Mouse (Mus musculus): ENCODE results near the gene Bbip1. TPM values are rescaled to one million over a fixed set of nuclear protein-coding genes. Genes with fewer than 3 reads are reported as not detected.
A peak's percentile ranks its signal among the peaks of the same experiment; 100 is the strongest.
"Not testable (repeated sequence)": the region's sequence is repeated elsewhere in the genome, so short reads cannot be mapped to it uniquely, and the experiment has no call there.

Gene Bbip1
- polyA plus RNA-seq, 1 experiment from 2014 or later = 139 TPM

DNA sequence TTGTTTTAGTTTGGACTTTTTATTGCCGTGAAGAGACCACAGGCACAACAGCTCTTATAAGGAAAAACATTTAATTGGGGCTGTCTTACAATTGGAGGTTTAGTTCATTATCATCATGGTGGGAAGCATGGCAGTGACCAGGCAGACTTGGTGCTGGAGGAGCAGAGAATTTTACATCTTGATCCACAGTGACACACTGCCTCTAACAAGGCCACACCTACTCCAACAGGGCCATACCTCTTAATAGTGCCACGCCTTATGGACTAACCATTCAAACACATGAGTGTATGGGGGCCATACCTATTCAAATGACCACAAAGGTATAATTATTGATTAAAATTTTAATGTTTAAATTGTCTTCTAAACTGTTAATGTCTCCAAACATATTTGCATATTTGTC, 13.1 kb upstream of the Bbip1 start:
- peaks cover 4% of the 10 kb centered on the region for H3K4me1 ChIP-seq (replicated peaks)
- H3K4me2 ChIP-seq = no peak overlapping the region
- H3K36me3 ChIP-seq = peaks cover 5% of the 10 kb centered on the region; the same call in 1 of the 2 replicates
- WGBS = 94% methylated on average over 2 of the region's 2 CpGs
- H3K27me3 ChIP-seq = no peaks in the 10 kb centered on the region
- no peaks in the 10 kb centered on the region for H3K9me3 ChIP-seq
- no peak overlapping the region for H3K4me3 ChIP-seq
- no peak overlapping the region for H3K27ac ChIP-seq
- no peak overlapping the region for H3K9ac ChIP-seq
- no peak for ATAC-seq (ENCODE audit: low FRiP score)

DNA sequence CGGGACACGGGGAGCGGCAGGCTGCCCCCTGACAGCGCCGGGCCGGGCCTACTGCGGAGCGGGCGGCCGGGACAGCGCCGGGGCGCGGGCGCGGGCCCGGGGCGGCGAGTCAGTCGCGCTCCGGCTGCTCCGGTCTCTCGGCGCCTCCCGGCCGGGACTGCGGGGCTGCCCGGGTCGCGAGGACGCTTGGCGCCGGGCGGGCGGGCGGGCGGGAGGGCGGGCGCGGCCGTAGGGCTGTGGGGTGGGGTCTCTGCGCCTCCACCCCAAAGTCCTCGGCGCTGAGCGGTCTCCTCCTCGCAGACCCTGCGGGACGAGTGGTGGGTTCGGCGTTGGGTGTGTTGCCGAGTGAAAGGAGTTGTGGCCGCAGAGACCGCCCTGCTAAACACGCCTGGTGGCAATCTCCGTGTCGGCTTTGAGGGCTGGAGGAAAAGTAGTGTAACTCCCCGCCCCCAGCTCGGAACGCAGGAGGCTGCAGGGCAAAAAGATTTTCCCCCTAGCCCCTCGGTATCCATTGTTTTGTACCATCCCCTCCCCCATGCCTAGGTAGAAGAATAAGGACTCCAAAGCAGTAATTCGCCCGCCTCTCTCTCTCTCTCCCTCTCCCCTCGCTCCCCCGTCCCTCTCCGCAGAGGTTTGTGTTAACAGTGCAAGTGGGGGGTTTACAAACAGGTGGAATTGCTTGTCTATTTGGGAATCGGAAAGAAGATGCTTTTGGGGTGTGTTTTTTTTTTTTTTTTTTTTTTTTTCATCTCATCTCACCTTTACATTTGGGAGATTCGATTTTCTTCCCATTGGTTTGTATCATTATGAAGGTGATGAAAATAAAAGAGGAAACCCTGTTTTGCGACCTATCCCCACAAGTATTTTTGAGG, 980 bp upstream of the Bbip1 start:
- peak; percentile 28 for ATAC-seq (ENCODE audit: low FRiP score)

DNA sequence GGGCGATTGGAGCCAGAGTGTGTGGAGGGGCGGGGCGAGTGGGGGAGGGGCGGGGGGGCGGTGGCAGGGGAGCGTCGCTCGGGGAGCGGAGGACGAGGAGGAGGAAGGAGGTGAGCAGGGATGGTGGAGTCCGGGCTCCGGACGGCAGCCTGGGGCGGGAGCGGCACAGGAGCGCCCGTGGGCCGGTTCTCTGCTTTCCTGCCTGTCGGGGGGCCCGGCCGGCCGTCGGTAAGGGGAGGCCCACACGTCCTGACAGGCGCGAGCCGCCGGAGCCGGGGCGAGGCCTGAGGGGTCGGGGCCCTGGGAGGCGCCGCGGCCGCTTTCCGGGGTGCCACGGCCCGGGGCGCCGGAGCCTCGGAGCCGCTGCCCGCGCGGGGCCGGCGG, 351 bp upstream of the Bbip1 start:
- no peaks in the 10 kb centered on the region for H3K27me3 ChIP-seq
- peaks cover 32% of the 10 kb centered on the region for H3K4me1 ChIP-seq (replicated peaks)
- peak overlapping the region; percentile 66 for H3K4me2 ChIP-seq
- H3K9ac ChIP-seq = peak overlapping the region; percentile 98
- no peak for ATAC-seq (ENCODE audit: low FRiP score)
- H3K9me3 ChIP-seq = no peaks in the 10 kb centered on the region
- peak overlapping the region; percentile 94 for H3K4me3 ChIP-seq
- peak overlapping the region; percentile 98 for H3K27ac ChIP-seq
- peaks cover under 1% of the 10 kb centered on the region; the same call in 1 of the 2 replicates for H3K36me3 ChIP-seq
- WGBS = 0% methylated on average over 15 of the region's 47 CpGs

More for the DNA sequence above, 980 bp upstream of the Bbip1 start:
- H3K27ac ChIP-seq = peak overlapping the region; percentile 98
- peak overlapping the region; percentile 98 for H3K9ac ChIP-seq
- H3K36me3 ChIP-seq = no peaks in the 10 kb centered on the region
- peak overlapping the region; percentile 66 for H3K4me2 ChIP-seq
- H3K4me1 ChIP-seq (replicated peaks) = peaks cover 32% of the 10 kb centered on the region
- peak overlapping the region; percentile 94 for H3K4me3 ChIP-seq
- 1% methylated on average over 49 of the region's 69 CpGs for WGBS
- H3K9me3 ChIP-seq = no peaks in the 10 kb centered on the region
- H3K27me3 ChIP-seq = no peaks in the 10 kb centered on the region

DNA sequence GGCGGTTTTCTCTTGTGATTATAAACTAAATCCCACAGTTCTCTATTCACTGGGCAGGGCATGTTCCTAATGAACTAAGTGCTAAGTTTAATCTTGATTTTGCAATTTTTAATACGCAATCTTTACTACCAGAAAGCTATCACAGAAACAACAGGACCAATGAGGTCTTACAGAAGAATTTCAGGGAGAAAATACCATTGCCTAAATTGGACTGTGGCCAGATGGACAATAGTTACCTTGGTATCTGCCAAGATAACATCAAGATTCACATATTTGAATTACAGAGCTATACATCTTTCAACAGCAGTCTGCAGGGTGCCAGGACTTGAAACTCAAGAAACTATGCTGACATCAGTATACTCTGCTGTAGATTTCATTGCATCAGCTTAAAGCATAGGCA, 2.1 kb downstream of the Bbip1 start:
- Histone ChIP-seq H3K9ac (peak overlapping the region; percentile 35; the same call in 1 of the 2 replicates), H3K4me1 (replicated peaks) (peaks cover 21% of the 10 kb centered on the region), H3K36me3 (peaks cover 19% of the 10 kb centered on the region), H3K4me2 (peak overlapping the region; percentile 55), H3K4me3 (peak overlapping the region; percentile 94; the same call in 1 of the 2 replicates), H3K9me3 (no peaks in the 10 kb centered on the region), H3K27me3 (no peaks in the 10 kb centered on the region), H3K27ac (no peak overlapping the region)
- no peak for ATAC-seq (ENCODE audit: low FRiP score)
- 95% methylated on average over 2 of the region's 2 CpGs for WGBS

DNA sequence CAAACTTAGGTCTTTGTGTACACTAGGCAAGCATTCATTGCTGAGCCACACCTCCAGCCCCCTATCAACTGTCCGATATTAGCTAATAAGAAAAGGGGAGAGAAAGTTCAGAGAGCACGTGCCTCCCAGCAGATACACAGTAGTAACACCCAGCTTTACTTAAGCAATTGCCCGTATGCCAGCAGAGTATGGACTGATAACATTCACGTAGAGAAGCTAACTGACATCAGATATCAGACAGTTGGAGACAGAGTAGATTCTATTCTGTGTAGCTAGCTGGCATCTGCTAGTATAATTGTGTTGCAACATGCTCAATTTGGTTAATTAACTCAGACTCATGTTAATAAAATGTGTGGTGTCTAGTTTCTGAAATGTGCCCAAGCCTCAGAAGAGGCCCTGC, 3.3 kb downstream of the Bbip1 start:
- Histone ChIP-seq H3K9ac (no peak overlapping the region), H3K36me3 (peaks cover 21% of the 10 kb centered on the region), H3K9me3 (no peaks in the 10 kb centered on the region), H3K27me3 (no peaks in the 10 kb centered on the region), H3K4me1 (replicated peaks) (peaks cover 13% of the 10 kb centered on the region), H3K4me2 (no peak overlapping the region), H3K27ac (no peak overlapping the region), H3K4me3 (no peak overlapping the region)
- WGBS = 91% methylated on average over 4 of the region's 4 CpGs
- ATAC-seq (ENCODE audit: low FRiP score) = no peak

DNA sequence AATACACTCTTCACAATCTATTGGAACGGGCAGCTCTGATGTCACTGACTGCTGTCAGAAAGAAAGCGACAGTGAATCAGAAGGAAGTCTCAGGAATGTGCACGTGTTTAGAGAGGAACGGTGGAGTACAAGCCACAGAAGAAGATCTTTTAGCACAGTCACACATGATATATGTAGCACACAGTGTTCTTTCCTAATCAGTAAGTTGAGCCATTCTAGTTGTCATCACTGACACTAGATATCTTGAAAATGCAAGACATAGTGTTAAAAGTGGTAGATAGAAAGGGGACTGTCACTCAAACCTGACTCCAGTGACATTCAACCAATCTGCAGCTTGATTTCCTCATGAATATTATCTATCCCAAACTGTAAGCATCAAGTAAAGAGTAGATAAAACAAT, 5.0 kb downstream of the Bbip1 start:
- no peaks in the 10 kb centered on the region for H3K9me3 ChIP-seq
- WGBS = 96% methylated on average over 4 of the region's 4 CpGs
- H3K27ac ChIP-seq = no peak overlapping the region
- peaks cover 24% of the 10 kb centered on the region for H3K36me3 ChIP-seq
- no peak for ATAC-seq (ENCODE audit: low FRiP score)
- peaks cover 9% of the 10 kb centered on the region for H3K4me1 ChIP-seq (replicated peaks)
- H3K27me3 ChIP-seq = no peaks in the 10 kb centered on the region
- no peak overlapping the region for H3K4me3 ChIP-seq
- H3K4me2 ChIP-seq = no peak overlapping the region
- H3K9ac ChIP-seq = no peak overlapping the region

DNA sequence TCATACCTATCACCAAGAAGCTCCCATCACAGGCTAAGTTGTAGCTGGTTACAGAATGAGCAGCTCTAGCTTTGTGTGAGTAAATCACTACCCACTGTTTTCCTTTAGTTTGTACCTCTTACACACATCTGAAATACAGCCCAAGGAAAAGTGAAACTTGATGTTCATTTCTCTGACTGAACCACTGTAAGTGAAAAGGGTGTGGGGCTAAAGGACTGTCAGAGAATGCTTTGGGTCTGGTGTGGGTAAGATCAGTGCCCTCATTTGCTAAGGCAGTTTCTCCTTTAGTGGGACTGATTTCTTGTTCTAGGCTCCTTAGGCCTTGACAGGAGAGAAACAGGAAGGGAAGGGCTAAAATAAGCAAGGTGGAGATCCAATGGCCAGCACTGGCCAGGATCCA, 10.4 kb downstream of the Bbip1 start:
- Histone ChIP-seq H3K27me3 (no peaks in the 10 kb centered on the region), H3K9me3 (no peaks in the 10 kb centered on the region), H3K4me1 (replicated peaks) (no peaks in the 10 kb centered on the region), H3K36me3 (peaks cover 60% of the 10 kb centered on the region), H3K4me3 (no peak overlapping the region), H3K27ac (no peak overlapping the region), H3K9ac (no peak overlapping the region), H3K4me2 (no peak overlapping the region)
- no peak for ATAC-seq (ENCODE audit: low FRiP score)

DNA sequence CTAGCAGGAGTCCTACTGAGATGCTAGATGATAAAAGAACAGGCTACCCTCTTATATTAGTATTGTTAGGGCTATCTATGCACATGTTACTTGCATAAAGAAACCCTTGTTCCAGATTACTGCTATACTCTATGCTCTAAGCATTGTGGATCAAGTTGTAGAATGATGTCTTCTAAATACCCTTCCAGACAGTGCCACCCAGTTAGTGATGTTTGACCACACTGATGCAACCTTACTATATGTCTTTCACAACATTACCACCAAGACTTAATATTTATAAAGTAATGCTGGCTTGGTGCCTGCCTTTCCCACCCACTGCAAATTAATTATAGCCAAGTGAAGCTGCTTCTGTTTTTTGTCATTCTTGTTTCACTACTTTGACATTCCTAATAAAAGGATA, 11.4 kb downstream of the Bbip1 start:
- H3K9ac ChIP-seq = no peak overlapping the region
- H3K9me3 ChIP-seq = no peaks in the 10 kb centered on the region
- no peak overlapping the region for H3K4me3 ChIP-seq
- H3K27ac ChIP-seq = no peak overlapping the region
- H3K27me3 ChIP-seq = no peaks in the 10 kb centered on the region
- H3K4me2 ChIP-seq = no peak overlapping the region
- no peaks in the 10 kb centered on the region for H3K4me1 ChIP-seq (replicated peaks)
- no peak for ATAC-seq (ENCODE audit: low FRiP score)
- peaks cover 60% of the 10 kb centered on the region for H3K36me3 ChIP-seq

DNA sequence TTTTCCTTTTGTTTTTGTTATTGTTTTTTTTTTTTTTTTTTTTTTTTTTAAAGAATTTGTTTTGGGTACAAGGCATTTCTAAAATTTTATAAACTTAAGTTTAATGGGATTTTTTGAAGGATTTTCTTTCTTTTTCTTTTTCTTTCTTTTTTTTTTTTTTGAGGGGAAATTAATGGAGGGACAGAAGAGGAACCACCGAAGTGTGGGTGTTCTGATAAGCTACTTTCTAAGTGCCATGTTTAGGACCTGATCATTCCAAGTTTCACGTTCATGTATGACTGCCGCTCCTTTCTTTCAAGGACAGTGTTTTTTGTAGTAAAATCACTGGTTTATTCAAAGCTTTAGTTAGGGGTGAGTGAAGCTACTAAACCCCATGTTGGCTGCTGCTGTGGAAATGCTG, 15.2 kb downstream of the Bbip1 start:
- H3K4me1 ChIP-seq (replicated peaks) = no peaks in the 10 kb centered on the region
- no peak overlapping the region for H3K4me3 ChIP-seq
- no peak overlapping the region for H3K4me2 ChIP-seq
- no peak overlapping the region for H3K9ac ChIP-seq
- no peak overlapping the region for H3K27ac ChIP-seq
- H3K9me3 ChIP-seq = no peaks in the 10 kb centered on the region
- ATAC-seq (ENCODE audit: low FRiP score) = no peak
- no peaks in the 10 kb centered on the region for H3K27me3 ChIP-seq
- peaks cover 65% of the 10 kb centered on the region for H3K36me3 ChIP-seq
- WGBS = 94% methylated on average over 3 of the region's 3 CpGs

DNA sequence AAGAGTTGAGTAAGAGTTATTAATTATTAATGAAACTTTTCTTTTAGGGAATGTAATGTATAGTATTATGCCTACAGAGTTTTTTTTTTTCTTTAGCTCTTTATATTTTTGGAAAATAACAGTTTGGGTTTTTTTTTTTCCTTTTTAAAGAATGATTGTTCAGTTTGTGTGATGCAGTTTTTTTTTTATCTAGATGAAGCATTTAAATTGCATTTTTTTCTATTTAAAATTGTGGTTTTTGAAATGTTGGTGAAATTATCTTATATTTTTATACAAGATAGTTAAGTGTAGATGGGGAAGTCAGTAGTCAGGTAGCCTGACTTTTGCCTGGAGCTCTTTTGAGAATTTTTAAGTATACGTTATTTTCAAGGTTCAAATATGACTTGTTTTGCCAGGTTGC, 17.7 kb downstream of the Bbip1 start:
- no peaks in the 10 kb centered on the region for H3K27me3 ChIP-seq
- 98% methylated on average over 1 of the region's 1 CpGs for WGBS
- no peak overlapping the region for H3K4me2 ChIP-seq
- peaks cover 59% of the 10 kb centered on the region for H3K36me3 ChIP-seq
- H3K9ac ChIP-seq = no peak overlapping the region
- no peaks in the 10 kb centered on the region for H3K9me3 ChIP-seq
- H3K4me1 ChIP-seq (replicated peaks) = no peaks in the 10 kb centered on the region
- ATAC-seq (ENCODE audit: low FRiP score) = no peak
- H3K27ac ChIP-seq = no peak overlapping the region
- no peak overlapping the region for H3K4me3 ChIP-seq

DNA sequence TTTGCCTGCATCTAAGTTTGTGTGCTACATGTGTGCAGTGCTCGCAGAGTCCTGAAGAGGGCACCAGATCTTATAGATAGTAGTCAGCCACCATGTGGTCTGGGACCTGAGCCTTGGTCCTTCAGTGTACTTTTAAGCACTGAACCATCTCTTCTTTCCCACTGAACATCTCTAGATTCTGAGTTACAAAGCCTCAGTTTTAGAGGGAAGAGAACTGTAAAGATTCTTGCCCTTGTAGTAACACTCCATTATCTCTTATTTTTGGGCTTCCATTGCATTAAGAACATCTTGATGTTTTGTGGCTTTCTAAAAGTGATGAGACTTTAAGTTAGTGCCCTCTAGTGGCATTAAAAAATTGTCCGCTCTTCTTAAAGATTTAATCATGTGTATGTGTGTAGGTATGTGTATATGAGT, 19.1 kb downstream of the Bbip1 start:
- Histone ChIP-seq H3K4me3 (no peak overlapping the region), H3K4me1 (replicated peaks) (no peaks in the 10 kb centered on the region), H3K36me3 (peaks cover 57% of the 10 kb centered on the region), H3K9ac (no peak overlapping the region), H3K27me3 (no peaks in the 10 kb centered on the region), H3K27ac (no peak overlapping the region), H3K4me2 (no peak overlapping the region), H3K9me3 (no peaks in the 10 kb centered on the region)
- 91% methylated on average over 2 of the region's 2 CpGs for WGBS
- ATAC-seq (ENCODE audit: low FRiP score) = no peak

DNA sequence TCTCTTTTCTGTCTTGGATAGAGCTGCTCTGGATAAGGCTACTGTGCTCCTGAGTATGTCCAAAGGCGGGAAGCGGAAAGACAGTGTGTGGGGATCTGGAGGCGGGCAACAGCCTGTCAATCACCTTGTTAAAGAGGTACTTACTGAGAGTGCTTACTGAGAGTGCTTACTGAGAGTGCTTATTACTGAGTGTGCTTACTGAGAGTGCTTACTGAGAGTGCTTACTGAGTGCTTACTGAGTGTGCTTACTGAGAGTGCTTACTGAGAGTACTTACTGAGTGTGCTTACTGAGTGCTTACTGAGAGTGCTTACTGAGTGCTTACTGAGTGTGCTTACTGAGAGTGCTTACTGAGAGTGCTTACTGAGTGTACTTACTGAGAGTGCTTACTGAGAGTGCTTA, 22.4 kb downstream of the Bbip1 start:
- peaks cover 65% of the 10 kb centered on the region for H3K36me3 ChIP-seq
- not testable (repeated sequence) for ATAC-seq (ENCODE audit: low FRiP score); H3K27me3 ChIP-seq; H3K4me3 ChIP-seq; H3K4me1 ChIP-seq (replicated peaks); H3K27ac ChIP-seq; H3K4me2 ChIP-seq; H3K9me3 ChIP-seq; H3K9ac ChIP-seq
- 80% methylated on average over 3 of the region's 3 CpGs for WGBS

DNA sequence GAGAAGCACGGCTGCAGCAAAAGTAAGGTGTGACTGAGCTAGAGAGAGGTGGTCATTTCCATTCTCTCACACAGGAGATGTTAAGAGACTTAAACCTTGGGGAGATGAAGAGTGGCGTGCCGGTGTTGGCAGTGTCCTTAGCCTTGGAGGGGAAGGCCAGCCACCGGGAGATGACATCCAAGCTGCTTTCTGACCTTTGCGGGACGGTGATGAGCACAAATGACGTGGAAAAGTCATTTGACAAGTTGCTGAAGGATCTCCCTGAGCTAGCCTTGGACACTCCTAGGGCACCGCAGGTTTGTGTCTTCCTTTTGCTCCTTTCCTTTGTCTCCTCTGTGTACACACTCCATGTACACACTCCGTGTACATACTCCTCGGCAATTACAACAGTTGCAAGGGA, 24.9 kb downstream of the Bbip1 start:
- 96% methylated on average over 10 of the region's 10 CpGs for WGBS
- no peaks in the 10 kb centered on the region for H3K4me1 ChIP-seq (replicated peaks)
- H3K27me3 ChIP-seq = no peaks in the 10 kb centered on the region

More for the DNA sequence above, 24.9 kb downstream of the Bbip1 start:
- Histone ChIP-seq H3K9ac (no peak overlapping the region), H3K27ac (no peak overlapping the region), H3K4me3 (no peak overlapping the region), H3K4me2 (no peak overlapping the region), H3K9me3 (no peaks in the 10 kb centered on the region), H3K36me3 (peaks cover 80% of the 10 kb centered on the region)
- ATAC-seq (ENCODE audit: low FRiP score) = no peak

All from hindbrain, embryonic 13.5 days (tissue).